Mouse (Mus musculus): ENCODE results near the gene 1520401A03Rik.

Gene 1520401A03Rik

DNA sequence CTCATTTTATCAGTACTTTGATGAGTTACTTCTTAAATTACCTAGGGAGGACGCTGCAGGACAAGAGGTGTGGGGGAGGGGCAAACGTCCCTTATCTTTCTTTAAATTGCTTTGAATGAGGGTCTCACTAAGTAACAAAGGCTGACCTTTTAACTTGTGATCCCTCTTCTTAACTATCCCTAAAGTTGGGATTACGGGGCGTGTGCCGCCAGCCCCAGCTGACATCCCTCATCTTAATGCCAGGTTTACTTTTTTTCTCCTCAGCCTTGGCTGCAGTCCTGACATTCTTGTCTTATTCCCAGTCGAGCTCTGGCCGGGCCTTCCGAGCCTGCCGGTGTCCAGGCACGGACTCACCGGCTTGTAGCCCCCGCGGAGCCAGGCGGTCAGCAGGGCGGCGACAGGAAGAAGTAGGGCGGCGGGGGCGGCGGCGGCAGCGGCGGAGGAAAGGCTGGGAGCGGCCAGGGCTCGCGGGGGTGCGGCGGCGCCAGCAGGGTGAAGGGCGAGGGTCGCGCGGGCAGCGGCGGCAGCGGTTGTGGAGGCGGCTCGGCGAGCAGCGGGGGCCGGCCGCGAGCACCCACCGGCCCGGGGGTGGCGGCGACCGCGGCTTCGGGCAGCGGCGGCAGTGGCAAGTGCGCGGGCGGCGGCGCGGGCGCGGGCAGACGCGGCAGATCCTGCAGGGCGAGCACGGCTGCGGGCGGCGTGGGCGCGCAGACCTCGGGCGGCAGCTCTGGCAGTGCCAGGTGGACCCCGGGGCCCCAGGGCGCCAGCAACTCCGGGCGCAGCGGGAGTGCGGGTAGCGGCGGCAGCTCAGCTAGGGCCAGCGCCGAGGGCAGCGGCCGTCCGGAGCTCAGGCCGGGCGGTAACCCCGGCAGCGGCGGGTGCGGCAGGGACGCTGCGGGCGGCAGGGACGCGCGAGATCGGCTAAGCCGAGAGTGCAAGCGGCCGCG lies 23.2 kb downstream of the 1520401A03Rik start:
- peak; percentile 12 to 29 for DNase-seq

DNA sequence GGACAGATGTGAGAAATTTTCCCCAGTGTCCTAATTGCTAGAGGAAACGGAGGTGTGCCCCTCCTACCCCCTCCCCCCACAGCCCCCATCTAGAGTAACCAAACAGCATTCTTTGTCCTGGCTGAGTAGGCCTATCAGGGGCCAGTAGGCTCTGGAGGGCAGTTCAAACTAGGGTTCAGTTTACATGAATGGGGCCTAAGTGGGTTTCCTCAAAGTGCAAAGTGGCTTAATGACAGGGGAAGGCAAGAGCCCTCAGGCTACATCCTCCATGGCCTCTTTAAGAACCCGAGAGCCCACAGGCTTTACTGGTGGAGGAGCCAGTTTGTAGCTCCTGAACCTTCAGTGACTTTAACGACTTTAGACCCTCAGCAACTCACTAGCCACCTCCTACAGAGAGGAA lies 26.8 kb downstream of the 1520401A03Rik start:
- DNase-seq, result no peak

GRCm38 (mm10) chr17:23694491-23694890 lies 28.1 kb downstream of the 1520401A03Rik start:
- DNase-seq, result no peak

GRCm38 (mm10) chr17:23683856-23684672 lies 38.5 kb downstream of the 1520401A03Rik start, which contains the start of gene Cldn9:
Cldn9 (minus strand) TSS chr17:23684026.
- DNase-seq, result no peak

- DNase-seq, result no peak
These were observed 39.4 kb downstream of the 1520401A03Rik start for GRCm38 (mm10) chr17:23683226-23683625.

DNA sequence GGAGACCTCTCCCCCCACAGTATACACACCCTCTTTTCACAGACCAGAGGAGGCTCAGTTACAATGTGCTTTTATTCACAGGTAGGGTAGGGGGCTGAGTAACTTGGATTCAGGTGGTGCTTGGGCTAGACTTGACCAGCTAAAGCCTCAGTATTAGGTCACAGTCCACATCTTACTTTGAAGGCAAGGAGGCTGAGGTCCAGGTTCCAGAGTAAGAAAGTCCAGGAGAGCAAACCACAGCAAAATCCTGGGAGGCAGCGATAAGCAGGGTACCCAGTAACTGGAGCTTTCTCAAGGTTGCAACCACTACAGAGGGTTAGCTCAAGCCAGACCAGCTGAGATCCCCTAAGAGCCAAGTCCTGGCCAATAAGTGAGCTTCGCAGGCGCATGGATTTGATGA lies 40.1 kb downstream of the 1520401A03Rik start:
- DNase-seq, result no peak

DNA sequence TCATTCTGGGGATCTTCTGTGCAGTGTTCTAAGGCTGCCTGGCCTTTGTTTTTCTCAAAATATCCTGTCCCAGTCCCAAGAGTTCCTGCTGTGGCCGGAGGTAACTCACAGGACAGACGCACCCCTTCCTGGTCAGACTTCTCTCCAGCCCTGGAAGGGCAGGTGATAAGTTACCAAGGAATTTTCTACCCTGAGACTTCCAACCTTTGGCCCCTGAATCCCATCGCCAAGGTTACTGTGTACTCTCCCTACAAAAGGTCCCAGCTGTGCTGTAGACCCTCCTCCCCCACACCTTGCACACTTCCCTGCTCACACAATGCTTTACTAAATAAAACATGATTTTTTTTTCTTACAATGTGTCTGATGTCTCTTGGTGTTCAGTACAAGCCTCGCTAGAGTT lies 40.5 kb downstream of the 1520401A03Rik start:
- DNase-seq, result no peak

- DNase-seq, result no peak
These were observed 41.5 kb downstream of the 1520401A03Rik start for GRCm38 (mm10) chr17:23681086-23681485.

GRCm38 (mm10) chr17:23680336-23680735 lies 42.2 kb downstream of the 1520401A03Rik start:
- no peak for DNase-seq

GRCm38 (mm10) chr17:23679127-23679835 lies 43.3 kb downstream of the 1520401A03Rik start, which contains the start of gene Cldn6:
Cldn6 (plus strand) TSS chr17:23679249.
- DNase-seq, result no peak

DNA sequence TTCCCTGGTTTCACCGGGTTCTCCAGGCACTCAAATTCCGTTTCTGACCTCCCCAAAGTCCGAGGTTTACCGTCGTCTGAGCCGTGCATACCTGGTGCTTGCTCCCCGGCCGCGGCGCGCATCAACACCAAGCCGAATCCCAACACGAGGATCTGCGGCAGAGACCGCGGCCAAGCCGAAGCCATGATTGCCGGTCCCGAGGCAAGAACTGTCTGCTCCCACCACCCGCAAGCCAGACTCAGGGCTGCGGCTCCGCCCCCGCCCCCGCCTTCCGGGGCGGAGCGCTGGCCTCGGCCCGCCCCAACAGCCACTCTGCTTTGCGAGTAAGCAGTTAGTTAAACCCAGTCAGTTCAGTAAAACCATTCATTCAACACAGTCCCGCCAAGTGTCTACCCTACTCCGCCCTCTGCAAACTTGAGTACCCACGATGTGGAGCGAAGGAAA lies 45.3 kb downstream of the 1520401A03Rik start, which contains the start of gene Tnfrsf12a:
TSS of gene Tnfrsf12a (minus strand) at position 233 of the 444 bp plus-strand sequence.
- peak; percentile 87 to 92 for DNase-seq

DNA sequence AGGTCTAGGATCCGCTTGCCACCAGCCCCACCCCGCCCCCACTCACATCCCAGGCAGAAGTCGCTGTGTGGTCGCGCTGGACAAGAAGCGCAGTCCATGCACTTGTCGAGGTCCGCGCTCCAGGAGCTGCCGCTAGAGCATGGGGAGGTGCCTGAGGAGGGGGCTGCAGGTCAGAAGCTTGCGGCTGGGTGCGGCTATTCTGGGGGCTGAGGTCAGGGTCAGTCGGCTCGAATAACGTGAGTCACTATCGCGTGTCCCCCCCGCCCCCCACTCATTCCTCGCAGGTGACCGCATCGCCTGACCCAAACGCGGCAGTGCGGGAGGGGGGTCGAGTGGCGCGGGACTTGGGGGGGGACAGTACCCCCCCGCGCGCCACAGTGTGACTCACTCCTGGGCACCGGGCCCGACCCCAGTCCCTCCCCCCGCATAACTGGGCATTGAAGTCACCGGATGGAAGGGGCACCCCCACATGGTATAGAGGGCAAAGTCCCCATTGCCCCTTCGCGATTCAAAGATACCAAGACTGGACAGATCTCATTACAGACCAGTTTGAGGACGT lies 46.0 kb downstream of the 1520401A03Rik start:
- peak in 1 of 2 experiments; percentile 52 for DNase-seq

DNA sequence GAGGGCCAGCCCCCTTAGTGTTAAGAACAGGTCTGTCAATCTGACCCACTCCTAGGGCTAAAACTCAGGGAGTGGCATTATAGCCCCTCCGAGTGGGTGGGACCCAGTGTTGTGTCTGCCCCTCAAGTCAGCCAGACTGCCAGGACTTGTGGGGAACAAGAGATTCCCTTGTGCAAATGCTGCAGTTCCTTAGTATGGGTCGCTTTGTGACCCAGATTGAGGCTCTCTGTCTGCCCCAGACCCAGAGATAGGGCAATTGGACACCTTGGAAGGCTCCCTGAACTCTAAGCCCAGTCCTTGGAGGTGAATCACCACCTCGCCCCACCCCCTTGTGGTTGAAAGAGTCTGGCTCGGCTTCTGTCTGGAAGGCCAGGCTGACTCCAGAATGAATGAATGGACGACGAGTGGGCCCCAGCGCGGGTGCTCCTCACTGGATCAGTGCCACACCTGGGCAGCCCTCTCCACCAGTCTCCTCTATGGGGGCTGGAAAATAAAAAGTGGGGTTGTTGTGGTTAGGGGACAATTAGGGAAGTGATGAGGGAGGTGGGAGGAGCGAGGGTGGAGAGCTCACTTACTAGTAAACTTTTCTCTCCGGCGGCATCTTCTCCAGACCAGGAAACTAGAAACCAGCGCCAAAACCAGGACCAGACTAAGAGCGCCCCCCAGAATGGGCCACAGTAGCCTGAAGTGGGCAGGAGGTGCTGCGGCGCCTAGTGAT lies 46.9 kb downstream of the 1520401A03Rik start:
- peak in 1 of 2 experiments; percentile 32 for DNase-seq

DNA sequence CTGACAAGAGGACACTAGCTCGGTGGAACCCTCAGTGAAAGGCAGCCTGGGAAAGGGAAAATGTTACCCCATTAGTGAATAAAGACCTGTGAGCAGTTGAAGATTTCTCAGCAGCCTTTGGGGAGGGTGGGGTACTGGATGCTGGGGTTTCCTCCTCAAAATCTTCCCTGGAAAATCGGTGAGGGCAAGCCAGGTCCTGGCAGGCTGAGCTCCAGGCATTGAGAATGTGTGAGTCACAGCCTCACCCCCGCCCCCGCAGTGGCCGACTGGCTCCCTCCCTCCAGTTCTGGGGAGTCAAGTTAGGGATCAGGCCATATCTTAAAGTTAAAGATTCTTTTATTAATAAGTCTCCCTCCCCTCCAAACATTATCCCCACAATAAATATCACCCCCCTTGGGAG lies 47.5 kb downstream of the 1520401A03Rik start:
- DNase-seq, result no peak

DNA sequence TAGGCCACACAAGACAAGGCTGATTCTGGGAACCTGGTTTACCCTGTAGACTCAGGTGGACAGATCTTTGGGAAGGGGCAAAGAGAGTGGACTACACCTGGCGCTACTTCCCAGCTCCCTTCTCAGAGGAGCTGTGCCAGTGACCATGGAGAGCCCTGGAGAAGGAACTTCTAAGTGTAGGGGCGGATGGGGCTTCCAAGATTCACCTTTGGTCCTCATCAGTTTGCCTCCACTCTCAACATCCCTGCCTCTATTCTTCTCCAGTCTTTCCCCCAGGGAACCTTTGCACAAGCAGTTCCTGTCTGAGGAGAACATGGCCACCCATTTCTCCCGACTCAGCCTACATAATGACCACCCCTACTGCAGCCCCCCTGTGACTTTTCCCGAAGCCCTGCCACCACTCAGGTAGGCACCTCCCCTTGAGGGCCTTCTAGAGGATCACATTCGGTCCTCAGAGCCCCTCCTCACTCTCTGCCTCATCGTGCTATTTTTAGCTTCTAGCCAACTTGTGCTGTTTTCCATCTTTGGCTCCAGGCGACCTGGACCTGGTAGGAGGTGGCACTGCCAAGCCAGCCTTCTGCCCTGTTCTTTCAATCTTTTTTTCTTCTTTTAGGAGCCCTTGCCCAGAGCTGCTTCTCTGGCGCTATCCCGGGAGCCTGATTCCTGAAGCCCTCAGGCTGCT lies 48.2 kb downstream of the 1520401A03Rik start:
- no peak for DNase-seq

DNA sequence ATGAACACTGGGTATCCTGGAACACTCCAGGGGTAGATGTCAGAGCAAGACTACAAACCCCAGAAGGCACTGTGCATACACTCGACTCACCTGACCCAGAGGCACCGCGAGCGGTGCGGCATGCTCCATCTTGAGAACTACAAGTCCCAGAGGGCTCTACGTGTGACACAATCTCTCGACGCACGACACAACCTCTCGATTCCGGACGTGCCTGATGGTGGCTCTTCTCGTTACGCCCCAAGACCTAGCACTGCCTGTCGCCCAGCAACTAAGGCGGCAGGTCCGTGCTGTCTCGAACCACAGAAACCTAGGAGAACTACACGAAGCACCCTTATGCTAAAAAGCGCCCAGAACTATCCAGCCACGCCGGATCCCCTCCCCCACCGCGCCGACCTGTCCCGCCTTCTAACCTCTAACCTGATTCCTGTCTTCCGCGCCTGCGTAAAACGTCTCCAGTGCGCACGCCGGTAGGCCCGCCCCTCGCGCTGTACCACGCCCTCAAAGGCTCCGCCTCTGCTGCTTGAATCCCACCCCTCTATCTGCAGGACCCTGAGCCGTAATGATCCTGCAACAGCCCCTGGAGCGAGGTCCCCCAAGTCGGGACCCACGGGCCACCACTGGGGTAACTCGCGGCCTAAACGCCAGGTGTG lies 49.0 kb downstream of the 1520401A03Rik start, which contains the start of the genes Hcfc1r1 and Thoc6:
TSS of gene Hcfc1r1 (plus strand) at position 173 of the 650 bp plus-strand sequence.
TSS of gene Thoc6 (minus strand) at position 459 of the 650 bp plus-strand sequence.
- DNase-seq, result peak; percentile 93 to 94

GRCm38 (mm10) chr17:23672761-23673160 lies 49.8 kb downstream of the 1520401A03Rik start:
- DNase-seq, result no peak

- DNase-seq, result no peak
These were observed 51.1 kb downstream of the 1520401A03Rik start for GRCm38 (mm10) chr17:23671519-23671918.

DNA sequence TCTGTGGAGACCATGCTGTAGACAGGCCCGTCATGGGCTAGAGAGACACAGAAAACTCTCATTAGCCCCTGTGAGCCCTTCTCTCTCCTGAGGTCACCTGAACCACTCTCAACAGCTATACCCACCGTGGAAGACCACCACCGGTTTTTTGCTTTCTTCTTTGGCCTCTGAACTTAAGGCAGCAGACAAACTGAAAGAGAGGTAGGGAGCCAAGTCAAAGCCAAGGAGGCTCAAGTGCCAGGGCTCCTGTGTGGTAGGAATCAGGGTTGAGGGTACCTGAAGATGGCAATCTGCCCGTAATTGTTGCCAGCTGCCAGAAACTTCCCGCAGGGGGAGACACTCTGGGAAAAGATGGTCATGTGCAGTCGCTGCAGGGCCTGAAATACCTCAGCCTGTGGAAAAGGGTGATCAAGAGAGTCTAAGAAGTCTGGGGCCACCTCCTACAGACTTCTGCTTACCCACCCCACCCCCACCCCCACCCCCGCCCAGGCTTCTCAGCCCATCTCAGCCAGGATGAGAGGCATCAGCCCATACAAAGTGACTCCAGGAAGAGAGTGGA lies 52.0 kb downstream of the 1520401A03Rik start:
- no peak for DNase-seq

- no peak for DNase-seq
These were observed 57.1 kb downstream of the 1520401A03Rik start for GRCm38 (mm10) chr17:23665511-23665910.
